Mouse (Mus musculus): ENCODE measurements at regions not wholly inside any gene's neighbourhood (a gene's known extent, or its start where the extent isn't known, plus 50 kb on each side); places are given as distances from the start of the nearest gene placed in this dataset.

- DNase-seq: no peak
Measured at GRCm38 (mm10) chr11:24830484-24830883, 752.6 kb downstream of the Bcl11a start.

DNA sequence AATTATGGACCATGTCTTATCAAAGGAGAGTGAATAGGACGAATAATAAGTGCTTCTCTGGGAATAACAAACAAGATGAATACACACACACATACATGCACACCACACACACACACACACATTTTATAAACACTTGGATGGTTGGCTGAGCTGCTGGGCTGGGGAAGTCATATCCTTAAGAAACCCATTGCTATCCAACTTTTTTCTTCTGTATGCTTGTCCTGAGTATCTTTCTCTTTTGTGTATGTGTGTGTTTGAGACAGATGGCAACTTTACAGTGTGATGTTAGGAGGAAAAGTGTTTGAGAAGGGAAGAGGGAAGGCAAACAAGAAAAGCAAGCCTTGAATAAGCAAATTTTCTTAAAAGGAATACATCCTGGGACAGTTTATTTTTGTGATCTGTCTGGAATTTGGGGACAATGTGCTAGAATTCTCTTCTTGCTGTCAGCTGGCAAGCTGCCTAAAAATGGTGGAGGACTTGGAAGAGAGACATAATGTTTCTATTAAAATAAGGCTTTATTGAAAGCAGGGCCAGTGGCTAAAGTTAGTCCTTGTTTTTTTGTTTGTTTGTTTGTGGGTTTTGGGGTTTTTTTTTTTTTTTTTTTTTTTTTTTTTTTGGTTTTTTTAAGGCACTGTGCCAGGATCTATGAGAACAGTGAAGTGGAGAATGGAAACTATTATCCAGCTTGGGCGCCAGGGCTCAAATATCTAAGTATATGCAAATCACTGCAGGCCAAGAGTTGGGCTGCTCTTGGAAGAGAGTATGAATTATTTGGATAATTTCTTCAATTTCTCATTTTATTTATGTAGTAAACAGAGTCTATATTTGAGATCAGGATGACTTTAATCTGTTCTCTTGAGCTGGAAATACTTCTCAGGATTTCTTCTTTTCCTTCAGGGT is 766.2 kb downstream of the Bcl11a start:
- no peak for DNase-seq

DNA sequence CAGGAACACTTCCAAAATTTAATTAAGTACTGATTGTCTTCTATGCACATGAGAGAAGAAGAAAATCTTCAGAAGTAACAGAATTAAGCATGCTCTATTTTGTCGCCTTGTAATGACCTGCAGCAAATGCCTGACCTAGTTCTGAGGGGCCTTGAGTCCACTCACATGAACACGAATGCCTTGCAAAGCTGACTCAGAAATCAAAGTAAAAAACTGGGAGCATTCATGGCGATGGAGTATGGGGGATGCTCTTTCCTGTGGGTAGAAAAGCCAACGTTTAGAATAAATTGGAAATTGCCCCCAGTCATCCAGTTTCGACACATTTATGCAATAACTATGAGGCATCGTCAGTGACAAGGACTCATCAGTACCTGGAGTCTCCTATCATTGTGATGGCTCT is 779.1 kb downstream of the Bcl11a start:
- no peak for DNase-seq

DNA sequence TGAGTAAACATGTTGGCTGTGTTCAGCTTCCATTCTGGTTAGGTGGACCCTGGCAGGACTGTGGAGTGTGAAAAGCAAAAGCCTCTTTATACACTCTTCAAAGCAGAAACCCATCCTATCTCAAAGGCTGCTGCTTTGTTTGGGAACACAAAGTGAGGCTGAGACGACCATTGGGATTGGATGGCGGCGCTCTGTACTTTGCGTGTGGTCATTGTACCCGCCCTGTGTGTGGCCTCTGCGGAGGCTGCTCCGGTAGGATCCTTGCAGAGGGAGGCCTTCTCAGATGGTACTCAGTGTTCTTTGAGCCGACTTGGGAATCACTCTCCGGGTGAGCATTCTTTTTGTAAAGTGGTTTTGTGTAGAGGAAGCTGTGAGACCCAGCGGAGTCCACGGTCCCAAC is 786.8 kb downstream of the Bcl11a start:
- DNase-seq: no peak

DNA sequence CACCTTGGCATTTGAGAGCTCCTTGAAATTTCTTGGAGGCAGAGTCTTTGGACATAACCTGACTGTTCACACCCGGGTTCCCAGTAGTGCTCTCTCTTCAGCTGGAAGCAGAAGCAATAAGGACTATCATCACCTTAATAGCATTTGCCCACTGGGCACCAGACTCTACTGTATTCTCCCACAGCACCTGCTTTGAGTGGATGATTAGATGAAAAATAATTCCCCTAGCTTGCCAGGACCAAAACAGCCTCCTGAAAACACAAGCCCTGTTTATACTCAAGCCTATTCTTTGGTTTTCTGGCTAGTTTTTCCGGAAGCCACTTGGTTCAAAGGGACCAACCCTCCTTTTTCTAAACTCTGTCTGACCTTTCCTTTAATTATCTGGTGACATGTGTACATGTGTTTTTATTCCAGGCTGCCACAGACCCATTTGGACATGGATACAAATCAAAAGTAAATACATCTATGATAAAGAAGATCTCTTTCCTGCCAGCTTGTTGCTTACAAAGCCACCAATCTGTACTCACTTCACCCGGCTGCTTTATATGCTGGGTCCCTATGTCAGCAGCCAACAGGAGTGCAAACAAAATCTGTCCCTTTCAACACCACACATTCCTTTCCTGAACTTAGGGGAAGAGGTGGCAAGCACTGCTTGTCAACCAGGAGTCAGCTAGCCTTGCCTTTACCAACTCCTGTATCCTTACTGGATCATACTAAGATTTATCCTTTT is 787.4 kb downstream of the Bcl11a start:
- DNase-seq: no peak

All from cerebellum, postnatal 25 days (tissue).